Mouse (Mus musculus) midbrain, embryonic 16.5 days (tissue): Measurements from ENCODE around the gene Osbpl11. TPM values are rescaled to one million over a fixed set of nuclear protein-coding genes. Genes with fewer than 3 reads are reported as not detected.

Source experiments
- ATAC-seq: fragments of 200-750 bp; cut with Nextera tagmentation; 2 replicates; pipeline ENCODE4 v1.8.0; 2017; ENCODE audit warnings: moderate TSS enrichment
- H3K27ac ChIP-seq: fragments of 300-500 bp; sonication (generic); 2 replicates; pipeline ENCODE4 v1.5.1; 2014; ENCODE audit warnings: mild to moderate bottlenecking, low read length, mixed read lengths
- H3K27me3 ChIP-seq: fragments of 300-500 bp; sonication (generic); 2 replicates; pipeline ENCODE4 v1.6.1; 2014; ENCODE audit warnings: low read depth, low read length, mixed read lengths; ENCODE audit not compliant: control insufficient read depth, insufficient read depth
- H3K36me3 ChIP-seq: fragments of 300-500 bp; sonication (generic); 2 replicates; pipeline ENCODE4 v1.6.1; 2014; ENCODE audit warnings: mild to moderate bottlenecking, low read length, moderate library complexity, mixed read lengths; ENCODE audit not compliant: control insufficient read depth, insufficient read depth
- H3K4me1 ChIP-seq: fragments of 300-500 bp; sonication (generic); 2 replicates; pipeline ENCODE4 v1.6.1; 2014; ENCODE audit warnings: mild to moderate bottlenecking, low read length, mixed read lengths; ENCODE audit not compliant: control insufficient read depth, insufficient read depth
- H3K4me2 ChIP-seq: fragments of 300-500 bp; sonication (generic); 2 replicates; pipeline ENCODE4 v1.6.1; 2014; ENCODE audit warnings: mild to moderate bottlenecking, low read length, mixed read lengths
- H3K4me3 ChIP-seq: fragments of 300-500 bp; sonication (generic); 2 replicates; pipeline ENCODE4 v1.5.1; 2014; ENCODE audit warnings: low read depth, mild to moderate bottlenecking, low read length, moderate library complexity, mixed read lengths
- H3K9ac ChIP-seq: fragments of 300-500 bp; sonication (generic); 2 replicates; pipeline ENCODE4 v1.6.1; 2014; ENCODE audit warnings: low read depth, low read length, mixed read lengths
- H3K9me3 ChIP-seq: fragments of 300-500 bp; sonication (generic); replicated peaks from 2 replicates; pipeline ENCODE4 v1.6.1; 2014; ENCODE audit warnings: mild to moderate bottlenecking, low read length, mixed read lengths; ENCODE audit not compliant: control insufficient read depth, poor library complexity, severe bottlenecking
- WGBS: fragments of 180-500 bp; shearing (Covaris S2); extraction: QIAGEN DNeasy Blood & Tissue Kit; methylation state at CpG from one replicate; pipeline ENCODE4 v1.1.7; 2014; 5-methylcytosine and 5-hydroxymethylcytosine counted together
- polyA plus RNA-seq: library from polyadenylated mRNA; unstranded; fragments of >200 nt; fragmentation: Nextera tagmentation; extraction: Ambion mirVana; gene quantifications from 2 replicates; pipeline ENCODE4 v1.2.1, GENCODE M21; 2015

Gene Osbpl11
- polyA plus RNA-seq, 1 experiment from 2014 or later = 15.0 TPM

DNA sequence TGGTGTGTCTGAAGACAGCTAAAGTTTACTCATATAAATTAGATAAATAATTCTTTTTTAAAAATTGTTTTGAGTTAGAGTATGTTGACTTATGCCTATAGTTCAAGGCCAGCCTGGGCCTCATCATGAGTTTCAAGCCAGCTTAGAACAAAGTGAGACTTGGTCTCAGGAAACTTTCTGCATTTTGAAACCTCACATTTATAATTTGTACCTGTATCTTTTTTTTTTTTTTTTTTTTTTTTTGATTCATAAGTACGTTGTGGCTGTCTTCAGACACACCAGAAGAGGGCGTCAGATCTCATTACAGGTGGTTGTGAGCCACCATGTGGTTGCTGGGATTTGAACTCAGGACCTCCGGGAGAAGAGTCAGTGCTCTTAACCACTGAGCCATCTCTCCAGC, 75.0 kb downstream of the Osbpl11 start:
- no peak overlapping the region for H3K9ac ChIP-seq
- no peak overlapping the region for H3K27ac ChIP-seq
- no peaks in the 10 kb centered on the region for H3K27me3 ChIP-seq
- no peak overlapping the region for H3K4me2 ChIP-seq
- no peaks in the 10 kb centered on the region; the same call in 1 of the 2 replicates for H3K4me1 ChIP-seq
- ATAC-seq = no peak
- no peak overlapping the region for H3K4me3 ChIP-seq
- H3K36me3 ChIP-seq = 0 out of 2 replicates have a peak, but pooled peaks cover 3% of the 10 kb centered on the region
- no peaks in the 10 kb centered on the region for H3K9me3 ChIP-seq
- WGBS = 93% methylated on average over 3 of the region's 3 CpGs

- Histone ChIP-seq H3K4me2 (no peak overlapping the region), H3K4me1 (no peaks in the 10 kb centered on the region; the same call in 1 of the 2 replicates), H3K9me3 (no peaks in the 10 kb centered on the region), H3K9ac (no peak overlapping the region), H3K36me3 (0 out of 2 replicates have a peak, but pooled peaks cover 9% of the 10 kb centered on the region), H3K4me3 (no peak overlapping the region), H3K27me3 (no peaks in the 10 kb centered on the region), H3K27ac (no peak overlapping the region)
- 90% methylated on average over 8 of the region's 8 CpGs for WGBS
- no peak for ATAC-seq
Measured at GRCm38 (mm10) chr16:33260825-33261224, 76.0 kb downstream of the Osbpl11 start.

DNA sequence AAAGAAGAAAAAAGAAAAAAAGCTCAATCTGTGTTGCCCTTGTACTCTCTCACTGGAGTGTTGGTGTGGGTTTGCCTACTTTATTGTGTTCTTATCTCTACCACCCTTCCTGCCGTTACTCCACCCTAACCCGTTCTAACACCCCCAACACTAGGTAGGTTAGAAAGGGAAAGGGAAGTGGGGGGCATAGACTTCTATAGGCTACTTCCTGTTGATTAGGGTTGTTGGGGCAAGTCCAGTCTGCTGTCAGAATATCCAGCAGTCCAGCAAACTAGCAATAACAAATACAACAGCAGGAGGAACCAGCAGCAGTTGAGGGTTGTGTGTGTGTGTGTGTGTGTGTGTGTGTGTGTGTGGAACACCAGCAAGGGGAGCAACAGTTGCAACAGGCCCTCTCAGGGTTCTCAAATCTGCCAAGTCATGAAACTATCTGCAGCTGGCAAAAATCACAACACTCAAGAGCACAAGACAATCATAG, 76.8 kb downstream of the Osbpl11 start:
- no peaks in the 10 kb centered on the region for H3K27me3 ChIP-seq
- no peaks in the 10 kb centered on the region for H3K9me3 ChIP-seq
- no peak overlapping the region for H3K4me2 ChIP-seq
- ATAC-seq = no peak
- no peak overlapping the region for H3K9ac ChIP-seq
- WGBS = 85% methylated on average over 2 of the region's 2 CpGs
- no peak overlapping the region for H3K27ac ChIP-seq
- peaks cover 15% of the 10 kb centered on the region; the same call in 1 of the 2 replicates for H3K36me3 ChIP-seq
- no peak overlapping the region for H3K4me3 ChIP-seq
- no peaks in the 10 kb centered on the region for H3K4me1 ChIP-seq

DNA sequence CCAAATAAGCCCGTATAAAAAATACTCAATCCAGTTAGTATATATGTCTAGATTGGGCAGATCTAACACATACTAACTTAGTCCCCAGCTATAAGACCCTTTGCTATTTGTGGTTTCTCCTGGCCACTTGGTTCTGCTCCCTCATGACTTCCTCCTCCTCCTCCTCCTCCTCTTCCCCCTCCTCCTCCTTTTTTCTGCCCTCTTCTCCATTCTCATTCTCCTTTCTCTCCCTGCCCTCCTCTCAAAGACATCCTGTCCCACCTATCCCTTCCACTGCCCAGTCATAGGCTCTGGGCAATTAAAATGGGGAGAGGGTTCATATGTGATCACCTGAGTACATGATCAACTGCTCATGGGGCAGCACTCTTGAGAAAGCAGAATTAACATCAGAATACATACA, 77.2 kb downstream of the Osbpl11 start:
- WGBS = 96% methylated on average over 1 of the region's 1 CpGs
- H3K27me3 ChIP-seq = no peaks in the 10 kb centered on the region
- H3K4me3 ChIP-seq = no peak overlapping the region
- ATAC-seq = no peak
- no peaks in the 10 kb centered on the region for H3K9me3 ChIP-seq
- no peak overlapping the region for H3K4me2 ChIP-seq
- peaks cover 16% of the 10 kb centered on the region; the same call in 1 of the 2 replicates for H3K36me3 ChIP-seq
- H3K4me1 ChIP-seq = no peaks in the 10 kb centered on the region
- no peak overlapping the region for H3K27ac ChIP-seq
- H3K9ac ChIP-seq = no peak overlapping the region

DNA sequence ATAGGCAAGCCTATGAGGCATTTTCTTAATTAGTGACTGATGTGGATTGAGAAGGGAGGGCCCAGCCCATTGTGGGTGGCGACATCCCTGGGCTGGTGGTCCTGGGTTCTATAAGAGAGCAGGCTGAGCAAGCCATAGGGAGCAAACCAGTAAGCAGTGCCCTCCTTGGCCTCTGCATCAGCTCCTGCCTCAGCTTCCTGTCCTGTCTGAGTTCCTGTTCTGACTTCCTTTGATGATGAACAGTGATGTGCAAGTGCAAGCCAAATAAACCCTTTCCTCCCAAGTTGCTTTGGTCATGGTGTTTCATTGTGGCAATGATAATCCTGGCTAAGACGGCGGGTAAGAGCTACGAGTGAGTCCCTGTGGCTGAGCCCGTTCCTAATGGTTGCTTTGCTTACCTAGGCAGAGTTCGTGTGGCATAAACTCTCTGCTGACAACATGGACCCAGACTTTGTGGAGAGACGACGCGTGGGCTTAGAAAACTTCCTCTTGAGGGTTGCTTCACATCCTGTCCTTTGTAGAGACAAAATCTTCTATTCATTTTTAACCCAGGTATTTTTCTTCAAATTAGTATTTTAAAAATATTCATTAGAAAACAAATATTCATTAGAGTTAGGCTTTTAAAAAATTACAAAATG, 82.9 kb downstream of the Osbpl11 start:
- H3K9me3 ChIP-seq = no peaks in the 10 kb centered on the region
- H3K36me3 ChIP-seq = peaks cover 31% of the 10 kb centered on the region
- no peak for ATAC-seq
- H3K27me3 ChIP-seq = no peaks in the 10 kb centered on the region
- H3K27ac ChIP-seq = no peak overlapping the region
- WGBS = 92% methylated on average over 9 of the region's 9 CpGs
- no peak overlapping the region for H3K9ac ChIP-seq
- H3K4me2 ChIP-seq = no peak overlapping the region
- no peak overlapping the region for H3K4me3 ChIP-seq
- no peaks in the 10 kb centered on the region for H3K4me1 ChIP-seq

- Histone ChIP-seq H3K4me3 (no peak overlapping the region), H3K9ac (no peak overlapping the region), H3K9me3 (no peaks in the 10 kb centered on the region), H3K27ac (no peak overlapping the region), H3K36me3 (peaks cover 18% of the 10 kb centered on the region), H3K4me2 (no peak overlapping the region), H3K27me3 (no peaks in the 10 kb centered on the region), H3K4me1 (no peaks in the 10 kb centered on the region)
- no peak for ATAC-seq
- 90% methylated on average over 4 of the region's 4 CpGs for WGBS
Measured at GRCm38 (mm10) chr16:33271824-33272223, 87.0 kb downstream of the Osbpl11 start.

DNA sequence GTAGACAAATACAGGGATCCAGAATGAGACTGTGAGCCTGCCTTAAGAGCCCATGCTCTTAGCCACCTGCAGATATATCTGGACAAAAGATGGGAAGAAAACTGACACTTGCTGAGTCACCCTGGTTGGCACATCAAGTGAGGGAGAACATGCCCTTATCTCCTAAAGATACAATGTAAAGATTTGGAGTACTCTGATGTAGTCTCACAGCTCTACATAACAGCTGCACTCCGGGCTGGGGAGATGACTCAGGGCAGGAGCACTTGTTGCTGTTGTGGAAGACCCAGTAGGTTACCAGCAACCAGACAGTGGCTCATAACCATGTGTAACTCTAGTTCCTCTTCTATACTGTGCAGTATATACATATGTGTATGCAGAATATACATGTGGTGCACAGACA, 98.2 kb downstream of the Osbpl11 start:
- H3K36me3 ChIP-seq = peaks cover 27% of the 10 kb centered on the region
- H3K9ac ChIP-seq = no peak overlapping the region
- H3K9me3 ChIP-seq = no peaks in the 10 kb centered on the region
- H3K4me1 ChIP-seq = no peaks in the 10 kb centered on the region
- no peak overlapping the region for H3K4me2 ChIP-seq
- ATAC-seq = no peak
- no peaks in the 10 kb centered on the region for H3K27me3 ChIP-seq
- no peak overlapping the region for H3K27ac ChIP-seq
- 93% methylated on average over 1 of the region's 1 CpGs for WGBS
- no peak overlapping the region for H3K4me3 ChIP-seq

- no peaks in the 10 kb centered on the region; the same call in 1 of the 2 replicates for H3K9me3 ChIP-seq
- no peak overlapping the region for H3K4me3 ChIP-seq
- H3K36me3 ChIP-seq = peaks cover 49% of the 10 kb centered on the region
- no peaks in the 10 kb centered on the region for H3K27me3 ChIP-seq
- no peak for ATAC-seq
- no peak overlapping the region for H3K9ac ChIP-seq
- H3K4me2 ChIP-seq = no peak overlapping the region
- 79% methylated on average over 9 of the region's 9 CpGs for WGBS
- H3K4me1 ChIP-seq = no peaks in the 10 kb centered on the region; the same call in 1 of the 2 replicates
- H3K27ac ChIP-seq = no peak overlapping the region
Measured at GRCm38 (mm10) chr16:33288536-33288935, 103.7 kb downstream of the Osbpl11 start.

- no peak overlapping the region for H3K4me3 ChIP-seq
- no peak for ATAC-seq
- no peak overlapping the region for H3K4me2 ChIP-seq
- no peaks in the 10 kb centered on the region; the same call in 1 of the 2 replicates for H3K9me3 ChIP-seq
- 89% methylated on average over 7 of the region's 7 CpGs for WGBS
- H3K27ac ChIP-seq = no peak overlapping the region
- H3K9ac ChIP-seq = no peak overlapping the region
- no peaks in the 10 kb centered on the region for H3K27me3 ChIP-seq
- peaks cover 58% of the 10 kb centered on the region for H3K36me3 ChIP-seq
- no peaks in the 10 kb centered on the region; the same call in 1 of the 2 replicates for H3K4me1 ChIP-seq
Measured at GRCm38 (mm10) chr16:33289981-33290380, 105.1 kb downstream of the Osbpl11 start.
